Mouse (Mus musculus) stomach, postnatal 0 days (tissue): ENCODE results near the gene 4931406P16Rik.

Experiments
- CTCF ChIP-seq: IDR thresholded peaks from 2 replicates; pipeline ENCODE4 v1.5.1; 2016; ENCODE audit warnings: antibody characterized with exemption, low read depth, mild to moderate bottlenecking, moderate library complexity
- EP300 ChIP-seq: optimal IDR thresholded peaks from 2 replicates; pipeline ENCODE3; 2016; ENCODE audit warnings: antibody characterized with exemption

GRCm38 (mm10) chr7:34298818-34299217, 14.5 kb downstream of the 4931406P16Rik start:
- TF ChIP-seq CTCF, result no peak
- no peak for TF ChIP-seq EP300
